Mouse (Mus musculus) ES-Bruce4 (cell line): ENCODE data around the gene Adgrl1. TPM values are rescaled to one million over a fixed set of nuclear protein-coding genes. Genes with fewer than 3 reads are reported as not detected.

ENCODE experiments used
- H3K27ac ChIP-seq: 2 replicates; pipeline ENCODE4 v1.5.1; 2012; ENCODE audit warnings: low read length, inconsistent platforms; ENCODE audit not compliant: insufficient read depth
- H3K27me3 ChIP-seq: 2 replicates; pipeline ENCODE4 v1.6.1; 2012; ENCODE audit warnings: mild to moderate bottlenecking, low read length, inconsistent platforms; ENCODE audit not compliant: control insufficient read depth, poor library complexity, insufficient read depth, severe bottlenecking
- H3K36me3 ChIP-seq: 2 replicates; pipeline ENCODE4 v1.6.1; 2012; ENCODE audit warnings: inconsistent platforms, mild to moderate bottlenecking, low read length, moderate library complexity; ENCODE audit not compliant: control insufficient read depth, poor library complexity, insufficient read depth, severe bottlenecking
- H3K4me1 ChIP-seq: one replicate; pipeline ENCODE4 v1.8.1; 2011; ENCODE audit warnings: low read length; ENCODE audit not compliant: control insufficient read depth, insufficient read depth
- H3K4me3 ChIP-seq: 2 replicates; pipeline ENCODE4 v1.5.1; 2011; ENCODE audit warnings: low read depth, mild to moderate bottlenecking, low read length
- H3K9ac ChIP-seq: 2 replicates; pipeline ENCODE4 v1.6.1; 2012; ENCODE audit warnings: low read depth, mild to moderate bottlenecking, inconsistent platforms; ENCODE audit not compliant: poor library complexity, severe bottlenecking
- H3K9me3 ChIP-seq: replicated peaks from 2 replicates; pipeline ENCODE4 v1.6.1; 2012; ENCODE audit warnings: mild to moderate bottlenecking, low read length, inconsistent platforms; ENCODE audit not compliant: control insufficient read depth, poor library complexity, insufficient read depth, severe bottlenecking
- CTCF ChIP-seq: IDR thresholded peaks from one replicate; pipeline ENCODE4 v1.8.1; 2011; ENCODE audit warnings: low read depth, low read length
- EP300 ChIP-seq: IDR thresholded peaks from 2 replicates; pipeline ENCODE4 v1.6.1; 2011; ENCODE audit warnings: low read depth, low read length; ENCODE audit not compliant: insufficient read depth
- POLR2A ChIP-seq: IDR thresholded peaks from one replicate; pipeline ENCODE4 v1.8.1; 2011; ENCODE audit warnings: low read length; ENCODE audit not compliant: insufficient read depth
- polyA plus RNA-seq: library from polyadenylated mRNA; stranded (reverse); fragments of >200 nt; gene quantifications from 2 replicates; pipeline ENCODE4 v1.2.4, GENCODE M21; 2011; ENCODE audit warnings: low read depth; ENCODE audit not compliant: missing spikeins, insufficient read depth, insufficient read length

The Adgrl1 gene
- polyA plus RNA-seq, 1 experiment: 64.7 TPM

DNA sequence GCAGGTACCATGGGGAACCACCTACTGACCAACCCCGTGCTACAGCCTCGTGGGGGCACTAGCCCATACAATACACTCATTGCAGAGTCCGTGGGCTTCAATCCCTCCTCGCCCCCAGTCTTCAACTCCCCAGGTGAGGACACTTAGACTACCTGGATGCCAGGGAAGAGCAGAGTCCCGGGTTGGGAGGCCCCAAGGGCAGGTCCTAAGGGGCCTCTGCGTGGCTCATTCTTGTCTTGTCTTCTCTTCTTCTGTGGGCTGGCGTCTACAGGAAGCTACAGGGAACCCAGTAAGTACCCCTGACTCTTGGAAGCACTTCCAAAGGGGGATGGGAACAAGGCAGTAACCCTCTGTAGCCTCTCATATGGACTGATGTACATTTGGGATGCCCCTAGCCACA lies 37.7 kb downstream of the Adgrl1 start:
- H3K4me3 ChIP-seq: no peak overlapping the region

DNA sequence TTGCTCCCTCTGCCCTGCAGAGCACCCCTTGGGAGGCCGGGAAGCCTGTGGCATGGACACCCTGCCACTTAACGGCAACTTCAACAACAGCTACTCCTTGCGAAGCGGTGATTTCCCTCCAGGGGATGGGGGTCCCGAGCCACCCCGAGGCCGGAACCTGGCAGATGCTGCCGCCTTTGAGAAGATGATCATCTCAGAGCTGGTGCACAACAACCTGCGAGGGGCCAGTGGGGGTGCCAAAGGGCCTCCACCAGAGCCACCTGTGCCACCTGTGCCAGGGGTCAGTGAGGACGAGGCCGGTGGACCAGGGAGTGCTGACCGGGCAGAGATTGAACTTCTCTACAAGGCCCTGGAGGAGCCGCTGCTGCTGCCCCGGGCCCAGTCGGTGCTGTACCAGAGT lies 38.4 kb downstream of the Adgrl1 start:
- no peak overlapping the region for H3K9ac ChIP-seq
- no peaks in the 10 kb centered on the region for H3K4me1 ChIP-seq
- peaks cover 53% of the 10 kb centered on the region for H3K36me3 ChIP-seq
- H3K4me3 ChIP-seq: no peak overlapping the region
- no peak overlapping the region for H3K27ac ChIP-seq
- H3K27me3 ChIP-seq: no peaks in the 10 kb centered on the region
- no peak for TF ChIP-seq CTCF
- no peaks in the 10 kb centered on the region for H3K9me3 ChIP-seq

More for the DNA sequence above, 37.7 kb downstream of the Adgrl1 start:
- no peak for TF ChIP-seq EP300
- TF ChIP-seq CTCF: no peak
- TF ChIP-seq POLR2A: no peak
- Histone ChIP-seq H3K9ac (no peak overlapping the region), H3K4me1 (no peaks in the 10 kb centered on the region), H3K36me3 (peaks cover 60% of the 10 kb centered on the region), H3K27me3 (no peaks in the 10 kb centered on the region), H3K9me3 (no peaks in the 10 kb centered on the region), H3K27ac (no peak overlapping the region)

DNA sequence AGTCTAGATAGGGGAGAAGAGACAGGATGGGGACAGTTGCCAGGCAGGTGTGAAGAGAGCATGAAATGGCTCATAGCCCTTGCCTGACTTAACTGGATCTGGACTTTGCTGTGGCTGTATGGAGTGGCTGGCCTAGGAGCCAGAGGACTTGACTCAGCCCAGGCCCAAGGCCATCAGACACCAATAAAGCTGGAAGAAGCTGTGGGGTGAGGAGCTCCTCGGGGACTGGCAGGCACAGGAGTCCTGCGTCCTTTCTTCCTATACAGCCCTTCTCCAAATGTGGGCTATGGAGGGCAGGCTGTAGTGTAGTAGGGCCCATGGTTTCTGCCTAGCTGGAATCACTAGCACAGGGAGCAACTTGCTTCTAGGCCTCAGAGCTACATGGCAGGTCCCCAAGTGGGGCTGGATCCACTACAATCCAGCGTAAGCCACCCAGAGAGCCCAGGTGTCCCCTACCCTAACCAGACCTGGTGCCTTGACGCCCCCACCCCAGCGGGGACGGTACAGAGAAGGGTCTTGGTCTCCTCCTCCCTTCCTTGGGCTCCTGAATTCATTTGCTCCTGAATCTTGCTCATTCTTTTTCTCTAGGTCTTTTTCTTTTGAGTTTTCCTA lies 41.3 kb downstream of the Adgrl1 start:
- H3K27ac ChIP-seq: no peak overlapping the region
- H3K4me3 ChIP-seq: no peak overlapping the region
- peaks cover 26% of the 10 kb centered on the region for H3K36me3 ChIP-seq
- H3K9ac ChIP-seq: no peak overlapping the region
- no peaks in the 10 kb centered on the region for H3K9me3 ChIP-seq
- TF ChIP-seq EP300 (no peak), POLR2A (no peak), CTCF (no peak)
- no peaks in the 10 kb centered on the region; the same call in 1 of the 2 replicates for H3K27me3 ChIP-seq
- H3K4me1 ChIP-seq: no peaks in the 10 kb centered on the region

DNA sequence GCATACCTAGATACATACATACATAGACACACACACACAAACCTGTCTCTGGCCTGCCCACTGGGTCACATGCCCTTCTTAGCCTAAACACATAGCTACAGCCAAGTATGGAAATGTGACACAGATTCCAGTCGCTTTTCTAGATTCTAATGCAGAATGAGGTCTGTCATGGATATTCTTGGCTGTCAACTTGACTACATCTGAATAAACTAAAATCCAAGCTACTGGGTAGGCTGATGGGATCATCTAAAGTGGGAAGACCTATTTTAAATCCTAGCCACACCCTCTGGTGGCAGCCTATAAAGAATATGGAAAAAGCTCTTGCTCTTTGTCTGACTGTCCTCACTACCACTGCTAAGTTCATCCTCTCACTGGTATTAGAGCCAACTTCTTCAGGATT lies 42.5 kb downstream of the Adgrl1 start:
- TF ChIP-seq EP300: no peak
- TF ChIP-seq POLR2A: no peak
- no peak for TF ChIP-seq CTCF
- Histone ChIP-seq H3K9me3 (no peaks in the 10 kb centered on the region), H3K36me3 (peaks cover 14% of the 10 kb centered on the region), H3K4me1 (no peaks in the 10 kb centered on the region), H3K9ac (no peak overlapping the region), H3K4me3 (no peak overlapping the region), H3K27ac (no peak overlapping the region), H3K27me3 (no peaks in the 10 kb centered on the region; the same call in 1 of the 2 replicates)

DNA sequence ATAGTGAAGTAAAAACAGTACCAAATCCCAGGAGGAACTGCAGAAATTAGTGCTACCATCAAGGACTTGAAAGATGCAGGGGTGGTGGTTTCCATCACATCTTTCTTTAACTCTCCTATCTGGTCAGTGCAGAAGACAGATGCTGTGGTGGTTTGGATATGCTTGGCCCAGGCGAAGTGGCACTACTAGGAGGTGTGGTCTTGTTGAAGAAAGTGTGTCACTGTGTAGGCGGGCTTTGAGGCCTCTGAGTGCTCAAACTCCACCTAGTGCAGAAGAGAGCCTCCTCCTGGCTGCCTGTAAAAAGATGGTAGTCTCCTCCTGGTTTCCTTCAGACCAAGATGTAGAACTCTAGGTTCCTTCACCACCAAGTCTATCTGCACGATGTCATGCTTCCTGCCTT lies 45.6 kb downstream of the Adgrl1 start:
- Histone ChIP-seq H3K27me3 (no peaks in the 10 kb centered on the region; the same call in 1 of the 2 replicates), H3K4me1 (no peaks in the 10 kb centered on the region), H3K36me3 (no peaks in the 10 kb centered on the region; the same call in 1 of the 2 replicates), H3K9me3 (no peaks in the 10 kb centered on the region), H3K27ac (no peak overlapping the region), H3K9ac (no peak overlapping the region), H3K4me3 (no peak overlapping the region)
- TF ChIP-seq POLR2A (no peak), CTCF (no peak), EP300 (no peak)

DNA sequence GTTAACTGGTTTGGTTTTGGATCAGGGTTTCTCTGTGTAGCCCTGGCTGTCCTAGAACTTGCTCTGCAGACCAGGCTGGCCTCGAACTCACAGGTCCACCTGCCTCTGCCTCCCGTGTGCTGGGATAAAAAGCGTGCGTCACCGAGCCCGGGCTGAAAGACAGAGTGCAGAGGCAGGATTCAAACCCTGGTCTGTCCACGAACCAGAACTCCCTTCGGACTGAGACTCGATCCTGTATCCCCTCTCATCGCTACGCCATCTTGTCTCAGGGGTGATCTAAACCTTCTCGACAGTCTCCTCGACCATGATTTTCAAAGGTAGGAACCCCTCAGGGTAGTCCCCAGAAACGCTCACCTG lies 54.8 kb downstream of the Adgrl1 start:
- no peaks in the 10 kb centered on the region for H3K27me3 ChIP-seq
- no peaks in the 10 kb centered on the region for H3K4me1 ChIP-seq
- peaks cover 5% of the 10 kb centered on the region; the same call in 1 of the 2 replicates for H3K36me3 ChIP-seq
- H3K9ac ChIP-seq: peak overlapping the region; percentile 44
- peak overlapping the region; percentile 14; the same call in 1 of the 2 replicates for H3K27ac ChIP-seq
- TF ChIP-seq EP300 (no peak), CTCF (no peak), POLR2A (no peak)
- H3K4me3 ChIP-seq: peak overlapping the region; percentile 78
- H3K9me3 ChIP-seq: no peaks in the 10 kb centered on the region
